Mouse (Mus musculus) adrenal gland, adult 18-20 months (tissue): Measurements from ENCODE around the gene Ibtk. TPM values are rescaled to one million over a fixed set of nuclear protein-coding genes. Genes with fewer than 3 reads are reported as not detected.
"Not testable (repeated sequence)": the region's sequence is repeated elsewhere in the genome, so short reads cannot be mapped to it uniquely, and the experiment has no call there.

Experiments
- DNase-seq, 2 experiments: peaks; one replicate each; pipeline ENCODE4 v3.0.0; 2021 to 2022; ENCODE audit warnings: low spot score in 2 of 2
- long read RNA-seq, 2 experiments: library from polyadenylated mRNA; stranded (forward); transcript quantifications; one replicate each; pipeline ENCODE4 v2.0.0; 2021
- total RNA-seq, 2 experiments: library from RNA; stranded (reverse); gene quantifications; 1 replicate in 1 of 2; 2 replicates in 1 of 2; pipeline ENCODE4 v1.2.3; 2021

The Ibtk gene
- 10 to 100 TPM; 24.0 to 43.4 TPM for total RNA-seq
- long read RNA-seq, experiment 1, full-length matches to known transcripts: 7 of 9 reads
- long read RNA-seq, experiment 1, partial matches to known transcripts: 0 of 9 reads
- long read RNA-seq, experiment 1, other reads (novel, unspliced or antisense): 2 of 9 reads
- long read RNA-seq, experiment 2, full-length matches to known transcripts: 5 of 20 reads
- long read RNA-seq, experiment 2, partial matches to known transcripts: 10 of 20 reads
- long read RNA-seq, experiment 2, other reads (novel, unspliced or antisense): 5 of 20 reads

DNA sequence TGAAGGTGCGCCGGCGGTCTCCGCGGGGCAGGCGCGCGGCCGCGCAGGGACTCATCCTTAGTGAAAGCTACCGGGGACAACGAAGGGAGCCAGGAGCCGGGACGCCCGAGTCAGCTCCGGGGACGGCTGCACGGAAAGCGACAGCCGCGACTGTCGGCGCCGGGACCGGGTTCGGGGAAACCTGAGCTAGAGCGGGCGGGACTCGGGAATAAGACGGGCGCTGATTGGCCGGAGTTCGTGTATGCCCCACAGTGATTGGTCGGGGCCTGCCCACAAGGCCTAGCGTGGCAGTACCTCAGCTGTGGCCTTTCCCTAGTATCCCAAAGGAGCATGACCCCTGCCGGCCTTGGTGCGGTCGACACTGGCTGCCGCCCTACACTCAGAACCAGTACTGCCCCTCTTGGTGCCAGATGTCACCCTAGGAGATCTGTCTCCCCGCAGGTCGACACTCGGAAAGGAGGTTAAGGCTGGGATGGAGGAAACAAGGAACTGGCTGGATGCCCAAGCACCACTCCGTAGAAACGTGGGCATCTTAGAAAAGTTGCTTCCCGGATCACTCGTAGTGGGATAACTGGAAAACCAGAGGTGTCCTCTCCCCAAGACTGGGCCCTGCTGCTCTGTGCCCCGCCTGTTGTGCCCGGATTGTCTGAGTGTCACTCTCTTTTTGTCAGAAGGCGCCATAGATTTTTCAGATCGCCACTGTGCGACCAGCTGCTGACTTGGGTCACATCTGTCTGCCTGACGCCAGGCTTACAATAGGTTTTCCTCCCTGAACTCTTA, at the start of gene Ibtk:
Gene Ibtk (minus strand): TSS at position 193 of the 780 bp plus-strand sequence.
- DNase-seq: peak; percentile 97 to 99

DNA sequence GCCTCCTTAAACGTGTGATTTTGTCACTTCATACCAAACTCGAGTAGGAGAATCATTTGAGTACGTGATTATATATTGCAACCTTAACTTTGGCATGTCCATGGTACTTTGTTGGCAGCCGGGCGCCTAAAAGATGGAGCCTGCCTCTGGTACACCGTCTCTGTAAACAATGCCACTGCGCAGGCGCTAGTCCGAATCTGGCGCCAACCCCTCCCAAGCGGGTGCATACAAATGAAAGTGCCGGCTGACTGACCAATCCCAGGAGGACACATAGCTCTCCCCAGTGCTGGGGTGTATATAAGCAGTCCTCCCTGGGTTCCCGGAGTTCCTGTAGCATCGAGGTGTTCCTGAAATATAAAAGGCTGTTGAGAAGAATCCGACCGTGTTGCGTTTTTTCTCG, 42.4 kb upstream of the Ibtk start:
- not testable (repeated sequence) for DNase-seq

GRCm38 (mm10) chr9:85780249-85780648, 31.1 kb upstream of the Ibtk start:
- DNase-seq: no peak

DNA sequence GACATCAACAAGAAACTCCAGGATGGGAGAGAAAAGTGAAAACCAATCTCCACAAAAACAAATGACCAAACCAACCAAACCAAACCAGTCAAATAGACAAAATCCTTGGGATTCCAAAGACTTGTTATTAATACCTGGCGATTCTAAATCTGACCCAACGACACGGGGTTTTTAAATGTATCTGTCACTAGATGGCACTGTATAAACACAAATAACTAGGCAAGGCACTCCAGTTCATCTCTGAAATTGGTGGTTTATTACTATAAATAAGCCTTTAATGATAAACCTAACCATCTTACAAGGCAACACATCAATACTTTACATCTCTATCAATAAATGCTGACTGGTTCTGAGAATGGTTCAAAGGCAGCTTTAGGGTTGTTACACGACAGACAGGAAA, 30.3 kb upstream of the Ibtk start:
- no peak for DNase-seq

- no peak for DNase-seq
Measured at GRCm38 (mm10) chr9:85777544-85777943, 28.4 kb upstream of the Ibtk start.

DNA sequence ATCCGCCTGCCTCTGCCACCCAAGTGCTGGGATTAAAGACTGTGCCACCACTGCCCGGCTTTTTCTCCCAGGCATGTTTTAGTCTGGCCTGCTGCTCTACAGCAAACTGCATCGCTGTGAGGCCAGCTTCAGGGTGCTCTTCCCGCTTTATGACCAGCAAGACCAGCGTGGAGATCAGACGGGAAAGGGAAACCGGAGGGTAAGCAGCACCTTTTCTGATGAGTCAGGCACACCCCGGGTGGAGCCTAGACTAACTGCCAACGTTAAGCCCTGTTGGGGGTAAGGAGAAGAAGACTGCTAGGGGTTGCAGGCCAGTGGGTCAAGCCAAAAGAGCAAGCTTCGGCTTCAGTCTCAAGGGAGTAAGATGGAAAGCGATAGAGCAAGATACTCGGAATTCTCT, 23.1 kb upstream of the Ibtk start:
- no peak for DNase-seq

DNA sequence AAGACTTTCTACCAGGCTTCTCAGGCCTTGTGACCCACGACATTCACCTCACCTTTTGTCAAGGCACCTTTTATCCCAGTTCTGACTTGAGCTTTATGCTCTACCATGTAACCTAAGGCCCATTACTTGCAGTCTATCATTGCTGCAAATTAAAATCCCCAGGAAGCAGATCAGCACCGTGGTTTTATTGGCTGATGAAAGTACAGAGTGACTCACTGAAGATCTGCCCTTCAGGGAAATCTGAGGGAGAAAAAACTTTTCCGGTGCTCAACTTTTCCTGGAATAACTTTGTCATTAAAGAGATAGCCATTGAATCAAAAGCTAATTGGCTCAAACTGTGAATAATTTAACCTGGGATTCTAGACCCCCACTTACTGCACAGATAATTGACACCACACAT, 22.3 kb upstream of the Ibtk start:
- DNase-seq: no peak

DNA sequence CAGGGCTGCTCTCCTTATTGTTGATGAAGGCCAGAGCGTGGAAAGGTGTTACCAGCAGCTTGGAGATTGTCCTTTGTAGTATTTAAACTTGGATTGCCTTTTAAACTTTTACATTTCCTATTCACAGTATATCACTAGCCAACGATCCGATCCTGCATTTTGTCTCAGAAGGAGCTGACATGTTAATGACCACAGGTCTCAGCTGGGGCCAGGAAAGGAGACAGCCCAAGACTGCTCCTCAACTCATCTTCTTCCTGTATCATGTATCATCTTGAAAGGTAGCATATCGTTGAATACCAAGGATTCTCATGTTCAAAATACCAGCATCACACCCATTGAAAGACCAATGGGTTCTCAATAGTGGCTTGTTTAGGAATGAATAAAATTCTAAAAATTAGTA, 21.2 kb upstream of the Ibtk start:
- no peak for DNase-seq

- no peak for DNase-seq
Measured at GRCm38 (mm10) chr9:85769057-85769789, 20.1 kb upstream of the Ibtk start.

- no peak for DNase-seq
Measured at GRCm38 (mm10) chr9:85767255-85767654, 18.1 kb upstream of the Ibtk start.

DNA sequence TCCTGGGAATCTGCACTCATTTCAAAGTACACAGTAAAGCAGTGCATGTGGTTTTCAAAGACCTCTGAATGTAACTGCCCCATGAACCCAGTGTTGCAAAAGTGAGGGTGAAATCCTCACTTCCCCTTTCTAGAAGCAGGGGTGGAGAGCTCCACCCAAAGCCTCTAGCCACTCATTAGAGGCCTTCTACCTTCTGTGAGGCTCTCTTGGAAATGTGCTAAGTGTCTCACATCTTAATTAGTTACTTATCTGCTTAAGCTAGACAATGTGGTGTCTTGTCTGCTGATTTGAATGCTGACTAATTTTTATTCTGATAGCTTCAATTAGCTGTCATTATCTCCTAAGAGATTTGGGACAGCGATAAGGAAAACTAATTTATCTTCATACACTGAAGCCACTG, 13.3 kb upstream of the Ibtk start:
- DNase-seq: no peak

DNA sequence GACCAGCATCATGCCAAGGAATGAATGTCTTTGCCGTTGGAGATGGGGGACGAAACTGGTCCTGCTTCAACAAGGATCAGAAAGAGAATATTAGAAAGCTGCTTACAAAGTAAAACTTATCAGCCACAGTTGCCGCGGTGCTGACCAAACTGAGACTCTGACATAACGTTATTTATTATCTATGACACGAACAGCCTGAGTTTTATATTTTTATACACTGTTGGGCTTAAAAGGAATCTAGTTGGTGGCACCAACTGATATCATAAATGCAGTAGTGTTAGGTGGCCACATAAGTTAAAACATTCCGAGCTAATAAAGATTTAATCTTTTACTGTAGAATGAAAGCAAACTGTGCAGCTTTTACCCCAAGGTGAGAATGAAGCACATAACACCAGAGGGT, 1.7 kb upstream of the Ibtk start:
- DNase-seq: no peak

DNA sequence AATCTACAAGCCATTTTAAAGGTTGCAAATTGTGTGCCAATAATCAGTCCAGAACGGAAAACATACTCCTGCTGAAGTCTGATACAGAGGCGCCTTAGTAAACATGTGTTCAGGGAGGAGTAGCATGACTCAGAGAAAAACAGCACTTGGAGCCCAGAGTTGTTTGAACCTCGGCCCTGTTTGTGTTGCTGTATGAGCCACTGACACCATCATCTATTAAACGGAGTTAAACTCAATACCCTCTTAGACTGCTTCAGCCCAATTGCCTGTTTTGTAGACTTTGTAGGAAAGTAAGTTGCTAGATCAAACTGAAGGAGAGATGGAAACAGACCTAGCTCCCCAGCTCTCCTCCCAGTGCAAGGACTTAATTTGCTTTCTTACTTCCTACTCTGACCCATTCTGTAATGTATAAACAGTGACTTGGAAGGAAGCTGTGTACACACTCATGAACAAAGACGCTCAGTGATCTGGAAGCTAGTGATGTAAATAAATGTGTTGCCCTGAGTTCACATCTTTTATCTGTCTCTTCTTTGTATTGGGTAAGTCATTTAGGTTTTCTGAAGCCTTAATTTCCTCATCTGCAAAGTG, 882 bp upstream of the Ibtk start:
- DNase-seq: no peak

DNA sequence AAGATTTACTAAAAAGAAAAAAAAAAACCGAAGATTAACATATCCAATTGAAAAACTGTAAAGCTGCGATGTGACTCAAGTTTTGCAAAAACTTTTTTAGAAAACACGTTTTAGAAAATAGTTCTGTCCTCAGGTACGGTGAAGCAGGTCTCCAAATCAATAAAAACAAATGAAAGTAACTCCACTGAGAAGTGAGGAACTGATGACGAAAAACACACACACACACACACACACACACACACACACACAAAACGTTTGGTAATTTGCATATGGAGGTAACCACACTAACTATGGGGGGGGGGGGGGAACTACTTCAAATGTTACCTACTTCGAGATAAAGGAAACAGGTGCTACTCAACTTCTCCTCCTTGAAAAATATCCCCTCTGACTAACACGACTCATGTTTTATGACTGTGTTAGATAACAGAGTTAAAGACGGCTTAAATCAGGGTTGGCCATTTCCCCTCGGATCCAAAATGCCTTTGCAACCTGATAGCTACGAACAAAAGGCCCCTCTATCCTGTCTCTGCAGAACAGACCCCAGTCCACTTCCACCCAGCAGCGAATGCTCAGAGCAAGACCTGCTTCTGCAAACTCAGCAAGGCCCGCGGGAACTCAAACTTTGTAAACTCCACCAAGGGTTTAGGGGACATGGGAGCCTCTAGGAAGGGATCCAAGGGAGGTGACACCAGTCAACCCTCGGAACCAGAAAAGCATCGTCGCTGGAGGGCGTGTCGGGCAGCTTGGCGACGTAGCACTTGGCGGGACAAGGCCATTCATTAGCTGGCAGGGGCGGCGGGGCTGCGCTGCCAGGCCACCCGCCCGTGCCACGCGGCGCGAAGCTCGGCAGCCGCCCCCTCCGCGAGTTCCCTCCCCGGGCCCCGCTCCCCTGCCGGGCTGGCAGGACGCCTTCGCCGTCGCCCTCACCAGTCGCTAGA, 661 bp downstream of the Ibtk start:
- peak; percentile 67 to 78 for DNase-seq

- no peak for DNase-seq
Measured at GRCm38 (mm10) chr9:85745566-85745965, 3.6 kb downstream of the Ibtk start.

GRCm38 (mm10) chr9:85743358-85743757, 5.8 kb downstream of the Ibtk start:
- no peak for DNase-seq

GRCm38 (mm10) chr9:85742107-85742506, 7.0 kb downstream of the Ibtk start:
- DNase-seq: no peak

- no peak for DNase-seq
Measured at GRCm38 (mm10) chr9:85739279-85739678, 9.9 kb downstream of the Ibtk start.

- no peak for DNase-seq
Measured at GRCm38 (mm10) chr9:85734821-85735220, 14.3 kb downstream of the Ibtk start.

DNA sequence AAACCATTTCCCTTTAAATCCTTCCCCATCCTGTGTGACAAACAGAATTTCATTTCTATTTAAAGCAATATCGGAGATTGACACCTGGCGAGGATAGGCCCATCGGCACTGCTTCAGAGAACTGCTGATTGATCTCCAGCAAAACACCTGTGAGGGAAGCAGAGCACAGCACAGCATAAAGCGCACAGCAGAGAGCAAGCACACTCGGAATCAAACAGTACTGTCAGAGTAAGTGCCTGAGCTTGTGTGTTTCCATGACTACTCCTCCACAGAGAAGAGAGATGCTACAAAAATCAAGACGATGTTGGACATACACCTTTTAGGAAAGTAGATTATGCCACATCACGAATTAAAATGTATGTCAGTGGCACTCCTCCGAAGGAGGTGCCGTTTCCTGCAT, 25.1 kb downstream of the Ibtk start:
- DNase-seq: no peak

- no peak for DNase-seq
Measured at GRCm38 (mm10) chr9:85717336-85717735, 31.8 kb downstream of the Ibtk start.
